Mouse (Mus musculus): Measurements from ENCODE around the gene Ehf. TPM values are rescaled to one million over a fixed set of nuclear protein-coding genes. Genes with fewer than 3 reads are reported as not detected.

The Ehf gene
- polyA plus RNA-seq, 1 experiment from 2014 or later: not detected

- no peak overlapping the region for H3K4me2 ChIP-seq
- H3K4me1 ChIP-seq (ENCODE audit: control insufficient read depth, insufficient read depth, low read length): no peaks in the 10 kb centered on the region
- no peak for ATAC-seq (ENCODE audit: low FRiP score)
- H3K27ac ChIP-seq (ENCODE audit: low read depth, low read length): no peak overlapping the region
- WGBS: 92% methylated on average over 2 of the region's 2 CpGs
- H3K9me3 ChIP-seq (ENCODE audit: control insufficient read depth, low read length): no peaks in the 10 kb centered on the region
- H3K36me3 ChIP-seq (ENCODE audit: control insufficient read depth, insufficient read depth, low read length): no peaks in the 10 kb centered on the region
- DNase-seq (ENCODE audit: low spot score, missing footprints): no peak
- no peaks in the 10 kb centered on the region for H3K27me3 ChIP-seq (ENCODE audit: control insufficient read depth, insufficient read depth, low read length)
- no peak overlapping the region for H3K9ac ChIP-seq (ENCODE audit: low read length)
- no peak overlapping the region for H3K4me3 ChIP-seq (ENCODE audit: low read depth, low read length)
Measured at GRCm38 (mm10) chr2:103274803-103275202, 28.3 kb downstream of the Ehf start.

- 95% methylated on average over 1 of the region's 1 CpGs for WGBS
- Histone ChIP-seq H3K9ac (ENCODE audit: low read length) (no peak overlapping the region), H3K4me1 (ENCODE audit: control insufficient read depth, insufficient read depth, low read length) (no peaks in the 10 kb centered on the region), H3K9me3 (ENCODE audit: control insufficient read depth, low read length) (no peaks in the 10 kb centered on the region), H3K27me3 (ENCODE audit: control insufficient read depth, insufficient read depth, low read length) (no peaks in the 10 kb centered on the region), H3K27ac (ENCODE audit: low read depth, low read length) (no peak overlapping the region), H3K4me2 (no peak overlapping the region), H3K4me3 (ENCODE audit: low read depth, low read length) (no peak overlapping the region), H3K36me3 (ENCODE audit: control insufficient read depth, insufficient read depth, low read length) (no peaks in the 10 kb centered on the region)
- no peak for DNase-seq (ENCODE audit: low spot score, missing footprints)
- ATAC-seq (ENCODE audit: low FRiP score): no peak
Measured at GRCm38 (mm10) chr2:103274270-103274669, 28.8 kb downstream of the Ehf start.

GRCm38 (mm10) chr2:103271481-103271880 lies 31.6 kb downstream of the Ehf start:
- Histone ChIP-seq H3K4me3 (ENCODE audit: low read depth, low read length) (no peak overlapping the region), H3K27me3 (ENCODE audit: control insufficient read depth, insufficient read depth, low read length) (no peaks in the 10 kb centered on the region), H3K4me1 (ENCODE audit: control insufficient read depth, insufficient read depth, low read length) (no peaks in the 10 kb centered on the region; the same call in 1 of the 2 replicates), H3K36me3 (ENCODE audit: control insufficient read depth, insufficient read depth, low read length) (no peaks in the 10 kb centered on the region), H3K27ac (ENCODE audit: low read depth, low read length) (no peak overlapping the region), H3K9me3 (ENCODE audit: control insufficient read depth, low read length) (no peaks in the 10 kb centered on the region), H3K4me2 (no peak overlapping the region), H3K9ac (ENCODE audit: low read length) (no peak overlapping the region)
- no peak for DNase-seq (ENCODE audit: low spot score, missing footprints)
- ATAC-seq (ENCODE audit: low FRiP score): no peak
- WGBS: 86% methylated on average over 8 of the region's 8 CpGs

GRCm38 (mm10) chr2:103270556-103271160 lies 32.4 kb downstream of the Ehf start:
- no peak for ATAC-seq (ENCODE audit: low FRiP score)
- Histone ChIP-seq H3K4me3 (ENCODE audit: low read depth, low read length) (no peak overlapping the region), H3K9ac (ENCODE audit: low read length) (no peak overlapping the region), H3K9me3 (ENCODE audit: control insufficient read depth, low read length) (no peaks in the 10 kb centered on the region), H3K27me3 (ENCODE audit: control insufficient read depth, insufficient read depth, low read length) (no peaks in the 10 kb centered on the region), H3K4me2 (no peak overlapping the region), H3K27ac (ENCODE audit: low read depth, low read length) (no peak overlapping the region), H3K4me1 (ENCODE audit: control insufficient read depth, insufficient read depth, low read length) (no peaks in the 10 kb centered on the region; the same call in 1 of the 2 replicates), H3K36me3 (ENCODE audit: control insufficient read depth, insufficient read depth, low read length) (no peaks in the 10 kb centered on the region)
- WGBS: 82% methylated on average over 5 of the region's 5 CpGs
- no peak for DNase-seq (ENCODE audit: low spot score, missing footprints)

GRCm38 (mm10) chr2:103239086-103239485 lies 64.0 kb downstream of the Ehf start:
- no peaks in the 10 kb centered on the region for H3K9me3 ChIP-seq (ENCODE audit: control insufficient read depth, low read length)
- no peaks in the 10 kb centered on the region for H3K27me3 ChIP-seq (ENCODE audit: control insufficient read depth, insufficient read depth, low read length)
- no peaks in the 10 kb centered on the region for H3K4me1 ChIP-seq (ENCODE audit: control insufficient read depth, insufficient read depth, low read length)
- ATAC-seq (ENCODE audit: low FRiP score) (no peak), DNase-seq (ENCODE audit: low spot score, missing footprints) (no peak)
- no peak overlapping the region for H3K27ac ChIP-seq (ENCODE audit: low read depth, low read length)
- WGBS: 93% methylated on average over 4 of the region's 4 CpGs
- H3K9ac ChIP-seq (ENCODE audit: low read length): no peak overlapping the region
- H3K4me3 ChIP-seq (ENCODE audit: low read depth, low read length): no peak overlapping the region
- no peaks in the 10 kb centered on the region for H3K36me3 ChIP-seq (ENCODE audit: control insufficient read depth, insufficient read depth, low read length)
- no peak overlapping the region for H3K4me2 ChIP-seq

GRCm38 (mm10) chr2:103226781-103227180 lies 76.3 kb downstream of the Ehf start:
- Histone ChIP-seq H3K27ac (ENCODE audit: low read depth, low read length) (no peak overlapping the region), H3K4me3 (ENCODE audit: low read depth, low read length) (no peak overlapping the region), H3K9ac (ENCODE audit: low read length) (no peak overlapping the region), H3K4me1 (ENCODE audit: control insufficient read depth, insufficient read depth, low read length) (no peaks in the 10 kb centered on the region), H3K27me3 (ENCODE audit: control insufficient read depth, insufficient read depth, low read length) (no peaks in the 10 kb centered on the region), H3K9me3 (ENCODE audit: control insufficient read depth, low read length) (no peaks in the 10 kb centered on the region), H3K4me2 (no peak overlapping the region), H3K36me3 (ENCODE audit: control insufficient read depth, insufficient read depth, low read length) (no peaks in the 10 kb centered on the region)
- DNase-seq (ENCODE audit: low spot score, missing footprints) (no peak), ATAC-seq (ENCODE audit: low FRiP score) (no peak)
- 98% methylated on average over 2 of the region's 2 CpGs for WGBS

GRCm38 (mm10) chr2:103220871-103221270 lies 82.2 kb downstream of the Ehf start:
- H3K27me3 ChIP-seq (ENCODE audit: control insufficient read depth, insufficient read depth, low read length): no peaks in the 10 kb centered on the region
- no peak overlapping the region for H3K9ac ChIP-seq (ENCODE audit: low read length)
- no peak for DNase-seq (ENCODE audit: low spot score, missing footprints)
- no peak for ATAC-seq (ENCODE audit: low FRiP score)
- no peaks in the 10 kb centered on the region for H3K36me3 ChIP-seq (ENCODE audit: control insufficient read depth, insufficient read depth, low read length)
- no peaks in the 10 kb centered on the region for H3K9me3 ChIP-seq (ENCODE audit: control insufficient read depth, low read length)
- H3K4me1 ChIP-seq (ENCODE audit: control insufficient read depth, insufficient read depth, low read length): no peaks in the 10 kb centered on the region
- no peak overlapping the region for H3K27ac ChIP-seq (ENCODE audit: low read depth, low read length)
- no peak overlapping the region for H3K4me3 ChIP-seq (ENCODE audit: low read depth, low read length)
- 85% methylated on average over 2 of the region's 2 CpGs for WGBS
- H3K4me2 ChIP-seq: no peak overlapping the region

- H3K27ac ChIP-seq (ENCODE audit: low read depth, low read length): no peak overlapping the region
- no peak for DNase-seq (ENCODE audit: low spot score, missing footprints)
- no peaks in the 10 kb centered on the region for H3K9me3 ChIP-seq (ENCODE audit: control insufficient read depth, low read length)
- no peak overlapping the region for H3K4me2 ChIP-seq
- H3K27me3 ChIP-seq (ENCODE audit: control insufficient read depth, insufficient read depth, low read length): no peaks in the 10 kb centered on the region
- H3K4me3 ChIP-seq (ENCODE audit: low read depth, low read length): no peak overlapping the region
- H3K4me1 ChIP-seq (ENCODE audit: control insufficient read depth, insufficient read depth, low read length): no peaks in the 10 kb centered on the region
- 86% methylated on average over 4 of the region's 4 CpGs for WGBS
- no peaks in the 10 kb centered on the region for H3K36me3 ChIP-seq (ENCODE audit: control insufficient read depth, insufficient read depth, low read length)
- no peak for ATAC-seq (ENCODE audit: low FRiP score)
- H3K9ac ChIP-seq (ENCODE audit: low read length): no peak overlapping the region
Measured at GRCm38 (mm10) chr2:103218323-103218722, 84.8 kb downstream of the Ehf start.

GRCm38 (mm10) chr2:103215801-103216200 lies 87.3 kb downstream of the Ehf start:
- Histone ChIP-seq H3K27me3 (ENCODE audit: control insufficient read depth, insufficient read depth, low read length) (no peaks in the 10 kb centered on the region), H3K4me2 (no peak overlapping the region), H3K9ac (ENCODE audit: low read length) (no peak overlapping the region), H3K27ac (ENCODE audit: low read depth, low read length) (no peak overlapping the region), H3K36me3 (ENCODE audit: control insufficient read depth, insufficient read depth, low read length) (no peaks in the 10 kb centered on the region), H3K4me3 (ENCODE audit: low read depth, low read length) (no peak overlapping the region), H3K4me1 (ENCODE audit: control insufficient read depth, insufficient read depth, low read length) (no peaks in the 10 kb centered on the region), H3K9me3 (ENCODE audit: control insufficient read depth, low read length) (no peaks in the 10 kb centered on the region)
- DNase-seq (ENCODE audit: low spot score, missing footprints) (no peak), ATAC-seq (ENCODE audit: low FRiP score) (no peak)
- WGBS: 83% methylated on average over 4 of the region's 4 CpGs

Data from midbrain, embryonic 11.5 days (tissue).